Mouse (Mus musculus): ENCODE results near the gene Anapc4. TPM values are rescaled to one million over a fixed set of nuclear protein-coding genes. Genes with fewer than 3 reads are reported as not detected.

Gene Anapc4
- total RNA-seq, 2 experiments from 2014 or later, result 61.2 to 70.6 TPM

DNA sequence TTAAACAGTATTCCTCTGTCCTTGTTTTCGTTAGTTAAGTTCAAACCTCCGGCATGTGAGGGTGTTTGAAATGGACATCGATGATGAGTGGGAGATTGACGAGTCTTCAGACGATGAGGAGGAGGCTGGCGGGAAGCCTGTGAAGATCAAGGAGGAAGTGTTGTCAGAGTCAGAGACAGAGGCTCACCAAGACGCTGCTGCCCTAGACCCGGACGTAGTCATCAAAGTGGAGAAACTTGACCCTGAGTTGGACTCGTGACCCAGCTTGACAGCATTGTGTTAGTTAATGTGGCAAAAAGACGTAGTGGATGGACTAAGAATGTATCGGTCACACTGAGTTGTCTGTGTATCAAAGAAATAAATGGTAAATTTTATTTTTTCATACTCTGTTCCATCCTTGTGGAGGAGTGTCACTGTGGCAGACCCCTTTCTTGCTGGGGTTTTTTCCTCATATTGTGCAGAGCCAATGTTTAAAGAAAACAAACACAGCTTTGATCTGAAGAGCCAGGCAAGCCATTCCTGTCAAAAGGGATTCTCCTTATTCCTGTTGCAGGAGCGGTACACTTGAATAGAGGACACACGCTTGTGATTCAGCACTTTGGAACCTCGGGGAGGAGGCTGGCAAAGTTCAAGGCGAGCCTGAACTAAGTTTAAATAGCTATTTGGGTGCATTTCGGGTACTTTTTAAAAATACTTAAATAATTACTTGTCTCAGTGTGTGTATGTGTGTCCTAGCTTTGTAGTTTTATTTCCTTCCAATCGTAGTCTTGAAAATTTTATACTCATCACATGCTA, 32.7 kb downstream of the Anapc4 start:
- DNase-seq (ENCODE audit: low spot score in 2 of 2), result no peak

DNA sequence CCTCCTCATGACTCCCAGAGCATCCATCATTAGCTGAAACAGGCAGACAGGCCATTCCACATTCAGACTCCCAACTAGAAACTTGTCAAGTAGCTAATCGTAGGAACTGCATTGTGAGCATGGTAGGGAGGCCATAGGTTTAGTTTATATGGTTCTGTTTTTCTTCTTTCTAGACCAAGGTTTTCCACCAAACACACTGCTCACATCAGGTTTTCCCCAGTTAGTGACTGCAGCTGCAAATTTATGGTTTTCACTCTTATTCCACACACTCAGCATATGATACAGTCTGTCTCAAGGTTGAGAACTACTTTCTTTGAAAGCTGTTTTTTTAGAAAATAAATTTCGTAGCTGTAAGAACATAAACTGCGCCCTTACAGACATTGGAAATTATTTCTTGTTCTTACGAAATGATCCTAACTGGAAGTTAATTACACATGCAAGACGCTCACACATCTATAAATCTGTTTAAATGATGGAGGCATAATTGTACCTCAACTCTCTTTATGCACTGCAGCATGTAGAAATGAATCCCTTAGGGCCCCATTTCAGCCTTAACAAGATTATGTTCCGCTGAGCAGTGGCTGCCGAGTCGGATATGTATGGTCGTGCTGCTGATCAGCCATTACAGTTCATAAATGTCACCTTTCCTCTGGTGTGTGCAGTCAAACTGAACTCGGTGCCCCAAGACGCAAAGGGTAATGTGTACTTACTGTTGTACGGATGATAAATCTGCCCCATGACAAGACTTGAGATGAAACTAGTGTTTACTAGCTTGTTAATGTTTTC, 35.3 kb downstream of the Anapc4 start:
- DNase-seq (ENCODE audit: low spot score in 2 of 2), result no peak

DNA sequence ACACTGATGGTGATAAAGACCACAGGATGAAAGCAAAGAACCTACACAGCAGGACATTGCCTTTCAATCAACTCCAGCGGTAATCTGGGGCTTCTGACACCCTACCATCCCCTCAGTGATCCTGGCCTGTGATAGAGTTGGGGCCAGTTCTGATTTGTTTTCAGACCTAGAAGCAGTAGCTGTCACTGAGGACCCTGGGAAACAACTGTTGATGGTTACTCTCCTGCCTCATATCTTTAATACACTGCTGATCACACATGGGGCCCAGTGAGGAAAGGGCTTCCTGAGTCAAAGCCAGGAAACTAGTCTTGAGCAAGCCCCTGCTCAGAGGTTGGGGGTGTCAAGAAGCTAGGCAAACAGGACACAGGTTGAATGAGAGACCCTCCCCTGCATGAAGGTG, 37.6 kb downstream of the Anapc4 start:
- no peak for DNase-seq (ENCODE audit: low spot score in 2 of 2)

DNA sequence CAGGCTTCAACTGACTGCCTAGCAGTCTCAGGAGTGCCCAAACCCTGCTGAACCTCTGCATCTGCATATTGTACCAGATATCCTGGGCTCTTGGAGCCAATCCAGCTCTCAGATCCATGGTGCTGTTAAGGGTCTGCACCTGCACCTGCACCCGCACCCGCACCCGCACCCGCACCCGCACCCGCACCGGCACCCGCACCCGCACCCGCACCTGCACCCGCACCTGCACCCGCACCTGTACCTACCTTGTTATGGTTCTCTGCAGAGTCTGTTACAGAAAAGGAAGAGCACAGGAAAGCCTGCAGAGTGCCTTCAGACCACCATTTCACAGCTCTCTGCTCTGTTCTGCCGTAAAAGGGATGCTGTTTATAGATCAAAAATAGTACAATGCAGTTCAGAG, 38.2 kb downstream of the Anapc4 start:
- DNase-seq (ENCODE audit: low spot score in 2 of 2), result peak in 1 of 2 experiments; percentile 10

DNA sequence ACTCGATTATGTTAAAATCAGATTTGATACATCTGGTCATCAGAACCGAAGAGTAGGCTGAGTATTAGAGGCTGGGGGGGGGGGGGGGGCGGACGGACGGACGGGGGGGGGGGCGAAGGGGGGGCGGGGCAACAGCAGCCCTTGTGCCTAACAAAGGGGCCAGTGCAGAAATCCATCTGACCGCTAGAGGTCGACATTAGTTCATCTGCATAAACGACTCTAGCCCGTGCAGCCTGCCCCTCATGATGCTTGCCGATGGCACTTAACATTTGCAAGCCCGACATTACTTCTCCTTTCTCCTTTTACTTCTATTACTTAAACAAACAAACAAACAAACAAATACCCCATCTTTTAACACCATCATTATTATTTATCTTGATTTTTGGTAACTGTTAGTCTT, 45.0 kb downstream of the Anapc4 start:
- DNase-seq (ENCODE audit: low spot score in 2 of 2), result peak in 1 of 2 experiments; percentile 53

DNA sequence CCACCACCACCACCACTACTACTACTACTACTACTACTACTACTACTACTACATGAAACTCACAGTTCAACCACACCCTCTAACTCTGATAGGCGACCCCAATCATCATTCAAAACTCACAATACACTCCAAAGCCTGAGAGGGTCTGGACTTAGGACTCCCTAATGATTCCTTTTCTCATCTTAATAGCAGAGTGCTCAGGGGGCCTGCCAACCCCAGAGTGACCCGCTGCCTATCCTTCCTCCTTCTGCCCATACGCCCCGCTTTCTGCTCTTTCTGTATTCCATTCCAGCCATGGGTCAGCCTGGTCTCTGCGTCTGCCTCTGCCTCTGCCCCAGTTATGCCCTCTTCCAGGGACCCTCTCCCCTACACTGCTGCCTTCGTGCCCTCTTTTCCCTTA, 46.1 kb downstream of the Anapc4 start:
- no peak for DNase-seq (ENCODE audit: low spot score in 2 of 2)

DNA sequence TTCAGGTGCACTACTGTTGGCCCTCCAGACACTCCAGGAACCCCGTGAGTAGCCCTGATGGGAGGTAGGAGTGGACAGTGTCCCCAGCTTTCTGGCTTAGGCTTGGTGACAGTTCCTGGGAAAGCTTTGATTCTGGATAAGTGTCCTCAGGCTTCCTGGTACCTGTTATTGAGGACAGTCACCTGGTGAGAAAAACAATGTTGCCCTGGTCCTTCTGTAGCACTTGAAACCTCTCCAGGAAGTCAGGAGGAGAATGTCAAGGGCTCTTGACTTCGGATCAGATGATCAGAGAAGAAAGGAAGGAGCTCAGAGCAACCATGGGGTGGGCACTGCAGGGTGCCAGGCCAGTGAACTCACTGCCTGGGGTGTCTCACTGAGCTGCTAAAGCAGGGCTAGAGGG, 48.6 kb downstream of the Anapc4 start:
- no peak for DNase-seq (ENCODE audit: low spot score in 2 of 2)

DNA sequence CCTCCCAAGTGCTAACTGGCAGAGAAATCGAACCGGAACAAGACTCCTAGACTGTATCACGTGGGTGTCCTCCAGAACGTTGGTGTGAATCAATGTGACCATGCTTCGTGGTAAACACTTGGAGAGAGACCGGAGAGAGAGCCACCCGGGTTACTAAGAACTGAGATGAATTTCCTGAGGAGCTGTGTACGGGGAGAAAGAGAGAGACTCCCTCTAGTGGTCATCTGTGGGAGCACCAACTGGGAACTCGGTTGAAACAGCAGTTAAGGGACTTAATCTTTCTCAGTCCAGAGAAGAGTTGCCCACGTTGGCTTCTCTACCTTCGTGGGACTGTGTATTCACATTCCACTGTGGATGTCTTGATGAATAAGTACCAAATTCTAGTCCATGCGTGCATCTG, 53.3 kb downstream of the Anapc4 start:
- DNase-seq (ENCODE audit: low spot score in 2 of 2), result peak; percentile 20 to 26

DNA sequence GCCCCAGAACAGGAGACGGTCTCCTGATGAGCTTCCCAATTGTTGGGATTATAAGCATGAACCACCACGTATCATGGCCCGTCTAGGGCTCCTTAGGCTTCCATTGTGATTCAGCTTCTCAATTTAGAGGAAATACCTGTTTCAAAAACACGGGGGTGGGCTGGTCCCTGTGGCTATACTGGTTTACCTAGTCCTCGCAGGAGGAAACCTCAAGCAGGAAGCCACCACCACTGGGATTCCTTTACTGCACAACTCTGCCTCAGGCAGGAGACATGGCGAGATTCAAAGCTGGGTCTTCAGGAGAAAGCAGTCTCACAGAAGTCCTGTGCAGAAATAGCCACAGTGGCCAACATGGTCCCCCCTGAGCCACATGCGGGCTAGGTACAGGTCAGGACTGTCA, 56.1 kb downstream of the Anapc4 start:
- DNase-seq (ENCODE audit: low spot score in 2 of 2), result no peak

DNA sequence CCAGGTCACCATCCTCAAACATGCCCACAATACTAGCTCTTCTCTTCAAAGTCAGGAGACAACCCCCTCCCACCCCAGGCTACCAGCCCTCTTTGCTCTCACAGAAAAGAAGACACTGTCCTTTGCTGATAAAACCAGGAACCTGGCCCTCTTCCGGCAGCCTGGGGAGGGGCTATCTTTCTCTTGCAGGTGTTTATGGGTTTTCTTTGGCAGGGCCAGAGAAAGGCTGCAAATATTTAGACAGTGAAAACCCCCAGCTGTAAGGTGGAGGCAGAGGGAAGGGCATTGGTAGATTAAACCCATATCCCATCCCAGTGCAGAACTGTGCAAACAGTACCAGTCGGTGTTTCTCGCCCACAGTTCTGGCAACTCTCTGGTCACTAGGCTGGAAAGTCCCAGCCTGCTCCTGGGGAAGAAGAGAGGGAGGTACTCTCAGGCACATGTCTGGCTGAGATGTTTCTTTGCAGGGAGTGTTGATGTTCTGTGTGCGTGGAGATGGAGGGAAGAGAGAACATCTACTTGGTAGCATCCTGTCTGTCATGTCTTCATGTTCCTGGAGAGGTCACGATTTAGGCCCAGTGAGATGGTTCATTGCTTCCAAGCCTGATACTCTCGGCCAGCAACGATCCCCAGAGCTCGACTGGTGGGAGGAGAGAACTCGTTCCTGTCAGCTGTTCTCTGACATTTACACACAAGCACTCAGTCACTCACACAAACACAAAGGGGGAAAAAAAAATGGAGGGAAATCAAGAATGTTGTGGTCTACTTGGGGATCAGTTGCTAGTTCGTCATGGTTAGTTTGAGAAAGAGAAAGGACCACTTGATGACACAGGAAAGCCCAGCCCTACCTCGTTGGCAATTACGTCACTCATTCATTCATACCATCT, 58.4 kb downstream of the Anapc4 start:
- DNase-seq (ENCODE audit: low spot score in 2 of 2), result no peak

DNA sequence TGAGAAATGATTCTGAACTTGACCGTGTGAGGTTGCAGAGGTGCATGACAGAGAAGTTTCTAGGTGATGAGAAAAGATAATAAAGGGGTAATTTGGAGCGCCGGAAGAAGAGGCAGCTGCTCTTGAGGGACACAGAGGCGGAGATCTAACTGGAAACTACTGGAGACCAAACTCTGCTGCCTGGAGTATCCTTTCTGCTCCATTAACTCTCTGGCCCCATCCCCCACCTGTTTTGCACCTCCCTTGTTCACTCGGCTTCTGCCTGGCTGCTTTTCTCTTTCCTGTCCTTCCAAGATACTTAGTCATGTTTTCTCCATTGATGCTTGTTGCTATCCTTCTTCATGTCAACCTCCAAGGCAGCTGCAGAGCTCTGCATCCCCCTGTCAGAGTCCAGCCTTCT, 60.1 kb downstream of the Anapc4 start:
- no peak for DNase-seq (ENCODE audit: low spot score in 2 of 2)

DNA sequence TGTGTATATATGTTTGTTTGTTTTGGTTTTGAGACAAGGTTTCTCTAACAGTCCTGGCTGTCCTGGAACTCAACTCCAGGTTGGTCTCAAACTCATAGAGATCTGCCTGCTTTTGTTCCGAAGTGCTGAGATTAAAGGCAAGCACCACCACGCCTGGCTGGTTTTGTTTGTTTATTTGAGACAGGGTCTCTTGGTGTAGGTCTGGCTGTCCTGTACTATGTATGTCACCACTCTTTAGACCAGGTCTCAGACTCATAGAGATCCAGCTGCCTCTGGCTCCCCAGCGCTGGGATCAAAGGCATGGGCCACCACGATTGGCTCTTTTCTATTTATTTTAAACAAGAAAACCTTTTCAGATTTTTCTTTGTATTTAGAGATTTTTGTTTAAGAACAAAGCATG, 70.4 kb downstream of the Anapc4 start:
- DNase-seq (ENCODE audit: low spot score in 2 of 2), result no peak

DNA sequence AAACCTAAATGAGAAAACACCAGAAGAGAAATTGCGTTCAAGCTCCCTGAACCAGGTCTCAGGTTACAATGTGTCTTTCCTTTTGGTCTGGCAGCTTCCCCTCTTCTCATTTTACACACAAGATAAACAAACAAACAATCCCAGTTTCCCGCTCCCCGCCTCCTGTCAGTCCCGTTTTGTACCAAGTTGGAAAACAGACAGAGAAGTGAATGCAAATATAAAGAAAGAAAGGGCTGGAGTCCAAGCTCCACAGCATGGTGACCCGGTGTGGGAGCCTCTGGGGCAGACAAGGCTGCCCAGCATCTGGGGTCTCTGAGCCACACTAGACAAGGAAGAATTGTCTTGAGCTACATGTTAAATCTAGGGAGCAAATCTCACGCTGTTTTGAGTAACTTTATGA, 70.9 kb downstream of the Anapc4 start:
- DNase-seq (ENCODE audit: low spot score in 2 of 2), result no peak

DNA sequence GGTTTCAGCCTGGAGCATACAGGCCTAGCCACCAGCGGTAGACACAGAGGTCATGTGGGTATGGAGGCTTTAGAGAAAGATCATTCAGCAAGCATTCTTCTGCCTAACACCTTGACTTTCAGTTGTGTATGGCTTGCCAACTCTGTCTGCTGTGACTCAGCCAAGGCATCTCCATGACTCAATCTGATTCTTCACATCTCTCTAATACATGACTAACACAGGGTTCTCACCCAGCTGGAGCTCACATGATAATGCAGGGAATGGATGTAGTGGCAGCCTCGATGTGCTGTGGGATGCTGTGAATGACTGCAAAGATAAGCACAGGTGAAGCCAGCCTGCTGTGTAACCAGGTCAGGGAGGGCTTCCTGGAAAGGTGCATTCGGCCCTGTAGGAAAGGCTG, 74.4 kb downstream of the Anapc4 start:
- no peak for DNase-seq (ENCODE audit: low spot score in 2 of 2)

DNA sequence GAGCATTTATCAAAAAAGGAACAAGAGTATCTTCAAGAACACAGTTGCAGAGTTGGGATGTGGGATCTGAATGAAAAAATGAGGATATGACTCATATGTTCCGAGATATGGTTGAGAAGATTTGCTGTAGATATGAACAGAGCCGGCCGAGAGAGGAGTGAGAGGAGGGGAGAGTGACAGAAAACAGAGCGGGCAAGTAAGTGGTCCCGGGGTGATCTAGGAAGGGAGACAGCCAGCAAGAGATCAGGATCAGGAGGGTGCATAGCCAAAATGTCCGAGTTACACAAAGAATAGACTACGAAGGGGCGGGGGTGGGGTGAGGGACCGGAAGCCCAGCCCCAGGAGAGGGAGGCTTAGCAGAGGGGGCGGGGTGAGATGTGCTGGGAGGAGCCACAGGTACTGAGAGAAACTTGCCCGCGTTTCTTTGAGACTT, 76.4 kb downstream of the Anapc4 start:
- DNase-seq (ENCODE audit: low spot score in 2 of 2), result no peak

DNA sequence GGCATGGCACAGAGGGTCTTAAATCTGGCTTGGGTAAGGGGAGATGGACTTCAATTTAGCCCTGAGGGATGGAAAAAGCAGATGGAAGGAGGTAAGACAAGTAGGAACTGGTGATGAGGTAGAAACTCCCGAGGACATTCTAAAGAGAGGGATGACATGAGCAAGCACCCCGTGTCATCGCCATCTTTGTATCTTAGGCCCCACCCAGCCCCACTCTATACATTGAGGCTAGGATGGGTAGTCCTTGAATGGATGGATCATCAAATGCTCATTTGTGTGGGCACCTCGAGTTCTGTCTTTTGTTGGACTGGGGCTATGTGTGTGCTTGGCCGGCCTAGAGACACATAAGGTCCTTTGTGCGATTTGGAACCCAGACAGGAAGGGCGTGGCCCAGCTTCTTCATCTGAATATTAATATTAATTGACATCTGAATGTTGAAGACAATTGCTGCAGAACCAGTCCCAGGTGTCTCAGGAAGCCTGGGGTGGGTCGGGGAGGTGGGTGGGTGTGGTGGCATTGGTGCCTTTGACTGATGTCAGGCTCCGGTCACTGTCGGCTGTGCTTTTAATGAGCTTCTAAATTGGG, 77.6 kb downstream of the Anapc4 start:
- no peak for DNase-seq (ENCODE audit: low spot score in 2 of 2)

DNA sequence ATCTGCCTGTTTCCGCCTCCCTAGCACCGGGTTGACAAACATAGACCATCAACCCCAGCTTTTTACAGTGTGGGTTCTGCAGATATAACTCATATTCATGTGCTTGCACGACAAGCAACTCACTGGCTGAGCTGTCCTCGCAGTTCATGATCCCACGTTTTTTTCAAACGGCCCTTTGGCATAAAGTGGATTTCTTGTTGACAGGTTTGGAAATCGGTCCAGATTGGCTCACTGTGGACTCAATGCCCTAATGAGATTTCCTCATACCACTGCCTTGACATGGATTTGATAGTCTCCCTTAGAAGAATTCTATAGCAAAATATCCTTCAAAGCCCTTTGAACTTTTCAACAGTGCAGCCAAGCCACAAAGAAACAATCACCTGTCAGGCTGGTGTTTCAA, 79.9 kb downstream of the Anapc4 start:
- DNase-seq (ENCODE audit: low spot score in 2 of 2), result no peak

DNA sequence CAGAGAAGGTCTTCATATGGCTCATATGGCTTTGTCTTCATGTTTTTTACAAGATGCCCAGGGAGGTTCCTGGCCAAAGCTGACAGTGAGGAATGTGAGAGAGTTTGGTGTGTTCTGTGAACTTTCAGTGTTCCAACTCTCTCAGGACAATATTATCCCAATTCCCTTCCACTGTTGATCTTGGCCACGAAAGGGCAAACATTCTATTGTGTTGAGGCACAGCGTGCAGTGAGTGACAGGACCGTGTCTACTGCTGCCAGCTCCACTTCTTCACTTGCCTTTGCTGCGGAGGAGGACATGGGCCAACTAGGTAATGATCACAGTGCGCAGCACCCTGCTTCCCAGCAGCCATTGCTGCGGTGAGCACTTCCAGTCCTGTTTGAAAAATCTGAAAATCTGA, 82.4 kb downstream of the Anapc4 start:
- no peak for DNase-seq (ENCODE audit: low spot score in 2 of 2)
